ENCODE assay signal across 12 mouse cellular contexts in the genomic region with DNA sequence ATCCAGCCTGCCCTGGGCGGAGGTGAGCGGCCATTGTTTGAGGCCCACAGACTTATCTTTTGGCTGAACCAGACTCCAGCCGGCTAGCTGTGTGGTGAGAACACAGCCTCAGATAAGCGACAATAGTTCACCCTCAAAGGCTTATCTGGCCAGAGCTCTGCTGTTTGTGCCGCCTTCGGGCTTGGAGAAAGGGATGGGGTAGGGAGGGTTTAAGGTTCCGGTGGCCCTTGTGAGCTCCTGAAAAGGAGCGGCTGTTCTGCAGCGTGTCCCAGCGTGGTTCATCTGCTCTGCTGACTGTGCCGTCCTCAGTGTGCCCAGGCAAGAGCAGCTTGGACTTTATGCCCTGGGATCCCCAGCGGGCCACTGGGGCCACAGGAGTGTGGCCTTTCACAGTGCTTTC. TPM values are rescaled to one million over a fixed set of nuclear protein-coding genes. Genes with fewer than 3 reads are reported as not detected.
DNase-seq lines count a peak whose midpoint lies in the region; ATAC-seq and TF ChIP-seq lines count a peak whose summit lies in the region.
"Had no signal": no experiment of that assay in that cellular context is flagged by ENCODE, and none has a peak within 500 bp of the region (broad histone marks: within the 10 kb centered on the region; RNA-seq: fewer than 3 reads in every experiment).

No protein-coding gene starts in this region.

- no peak for ATAC-seq in kidney, embryonic 14.5 days (ENCODE audit: low FRiP score, low TSS enrichment)
- ATAC-seq in heart, postnatal 0 days (ENCODE audit: insufficient read depth, low read depth): peak; percentile 61
- ATAC-seq in liver, postnatal 0 days: peak; percentile 73
- ATAC-seq: forebrain, embryonic 15.5 days; midbrain, embryonic 13.5 days had no signal

- H3K4me1 ChIP-seq in kidney, embryonic 14.5 days (ENCODE audit: control insufficient read depth, insufficient read depth, low read length): peaks cover 7% of the 10 kb centered on the region
- H3K4me1 ChIP-seq in heart, postnatal 0 days (ENCODE audit: control insufficient read depth, insufficient read depth): peaks cover 54% of the 10 kb centered on the region
- peaks cover 77% of the 10 kb centered on the region for H3K4me1 ChIP-seq in liver, postnatal 0 days (ENCODE audit: insufficient read depth)

- H3K36me3 ChIP-seq in kidney, embryonic 14.5 days (ENCODE audit: control insufficient read depth, insufficient read depth, low read length): peaks cover 69% of the 10 kb centered on the region
- H3K36me3 ChIP-seq in heart, postnatal 0 days (replicated peaks; ENCODE audit: control insufficient read depth, insufficient read depth, low read length): peaks cover 44% of the 10 kb centered on the region
- H3K36me3 ChIP-seq in liver, postnatal 0 days (replicated peaks; ENCODE audit: insufficient read depth, low read length): peaks cover 46% of the 10 kb centered on the region

- H3K27ac ChIP-seq in kidney, embryonic 14.5 days (ENCODE audit: low read depth, low read length): no peak overlapping the region
- H3K27ac ChIP-seq in heart, postnatal 0 days (ENCODE audit: low read depth): peak overlapping the region; percentile 82
- H3K27ac ChIP-seq in liver, postnatal 0 days (ENCODE audit: low read depth): peak overlapping the region; percentile 87
- H3K27ac ChIP-seq: forebrain, embryonic 15.5 days; midbrain, embryonic 13.5 days had no signal

- TF ChIP-seq EP300 in heart, postnatal 0 days (IDR thresholded peaks at IDR 0.05; ENCODE audit: low read depth): no peak
- TF ChIP-seq EP300 in liver, postnatal 0 days (IDR thresholded peaks at IDR 0.05; ENCODE audit: low read depth): peak; percentile 85

- no peaks in the 10 kb centered on the region for H3K9me3 ChIP-seq in kidney, embryonic 14.5 days (ENCODE audit: control insufficient read depth, low read length)
- no peaks in the 10 kb centered on the region for H3K9me3 ChIP-seq in heart, postnatal 0 days (replicated peaks; ENCODE audit: control insufficient read depth, low read length)
- H3K9me3 ChIP-seq in liver, postnatal 0 days (ENCODE audit: low read length): no peaks in the 10 kb centered on the region
- H3K9me3 ChIP-seq: forebrain, embryonic 15.5 days; midbrain, embryonic 13.5 days had no signal

- H3K4me3 ChIP-seq in kidney, embryonic 14.5 days (ENCODE audit: low read length): no peak overlapping the region
- no peak overlapping the region for H3K4me3 ChIP-seq in heart, postnatal 0 days (ENCODE audit: low read depth, low read length)
- no peak overlapping the region for H3K4me3 ChIP-seq in liver, postnatal 0 days (ENCODE audit: low read depth, low read length)
- H3K4me3 ChIP-seq: forebrain, embryonic 15.5 days; midbrain, embryonic 13.5 days had no signal

- WGBS in kidney, embryonic 14.5 days: 95% methylated on average over 12 of the region's 12 CpGs
- 27% methylated on average over 12 of the region's 12 CpGs for WGBS in heart, postnatal 0 days
- 35% methylated on average over 12 of the region's 12 CpGs for WGBS in liver, postnatal 0 days (ENCODE audit: insufficient replicate concordance)

- intact Hi-C loops in left cerebral cortex, postnatal 25 days (cut with DNase I): no loop called here

- TF ChIP-seq CTCF in heart, postnatal 0 days (IDR thresholded peaks at IDR 0.05; ENCODE audit: low read depth): no peak
- no peak for TF ChIP-seq CTCF in liver, postnatal 0 days (IDR thresholded peaks at IDR 0.05; ENCODE audit: low read depth)

- DNase-seq in kidney, postnatal 36 days: peak; percentile 71 to 73
- DNase-seq in c-Kit-positive CD71-positive TER-119-negative erythroid progenitor cells, embryonic 14.5 days (ENCODE audit: low read depth): peak; percentile 77
- DNase-seq in heart, postnatal 0 days (ENCODE audit: low spot score): peak; percentile 70
- no peak for DNase-seq in liver, postnatal 0 days
- DNase-seq in frontal cortex, postnatal 25 days (ENCODE audit: low spot score in 2 of 2): no peak
- DNase-seq in embryo, embryonic 10.5 days (ENCODE audit: low spot score): no peak
- DNase-seq in left cerebral cortex, postnatal 25 days (ENCODE audit: low spot score in 2 of 2): no peak
- DNase-seq: adrenal gland, postnatal 10 days; spleen, adult 18-20 months had no signal

- H3K4me2 ChIP-seq in kidney, embryonic 14.5 days (replicated peaks; ENCODE audit: low read depth, low read length): no peak overlapping the region
- peak overlapping the region; percentile 24 for H3K4me2 ChIP-seq in heart, postnatal 0 days (ENCODE audit: low read depth, low read length)
- H3K4me2 ChIP-seq in liver, postnatal 0 days (ENCODE audit: low read depth, low read length): peak overlapping the region; percentile 61
- H3K4me2 ChIP-seq: forebrain, embryonic 15.5 days; midbrain, embryonic 13.5 days had no signal

- no peaks in the 10 kb centered on the region for H3K27me3 ChIP-seq in kidney, embryonic 14.5 days (ENCODE audit: control insufficient read depth, insufficient read depth, low read length)
- no peaks in the 10 kb centered on the region for H3K27me3 ChIP-seq in heart, postnatal 0 days (ENCODE audit: control insufficient read depth, insufficient read depth, low read length)
- no peaks in the 10 kb centered on the region for H3K27me3 ChIP-seq in liver, postnatal 0 days (ENCODE audit: insufficient read depth, low read length)
- H3K27me3 ChIP-seq: forebrain, embryonic 15.5 days; midbrain, embryonic 13.5 days had no signal

- no peak overlapping the region for H3K9ac ChIP-seq in kidney, embryonic 14.5 days (ENCODE audit: low read depth, low read length)
- no peak overlapping the region for H3K9ac ChIP-seq in heart, postnatal 0 days (replicated peaks; ENCODE audit: low read depth, low read length)
- peak overlapping the region; percentile 57; the same call in 1 of the 2 replicates for H3K9ac ChIP-seq in liver, postnatal 0 days (replicated peaks)
- H3K9ac ChIP-seq: forebrain, embryonic 15.5 days; midbrain, embryonic 13.5 days had no signal

RNA-seq across cellular contexts. Expression of gene Ehd1, which starts 8.0 kb away (rescaled TPM):
- 38.3 and 46.0 TPM in 2 replicates for polyA plus RNA-seq in kidney, embryonic 14.5 days (2014; fragmentation: Nextera tagmentation; extraction: Ambion mirVana)
- total RNA-seq in heart, postnatal 0 days (2014; rRNA removed; ENCODE audit: low replicate concordance): 127 and 200 TPM in 2 replicates
- 56.4 and 60.3 TPM in 2 replicates for polyA plus RNA-seq in heart, postnatal 0 days (2015; fragmentation: Nextera tagmentation; extraction: Ambion mirVana)
- polyA plus RNA-seq in liver, postnatal 0 days (2015; fragmentation: Nextera tagmentation; extraction: Ambion mirVana): 36.4 and 36.9 TPM in 2 replicates
- total RNA-seq in left cerebral cortex, postnatal 25 days (2021): 10 to 100 TPM; 35.9 to 40.3 TPM

RNA-seq across cellular contexts. Expression of gene Cdc42bpg, which starts 21.8 kb away (rescaled TPM):
- 0.89 and 2.0 TPM in 2 replicates for polyA plus RNA-seq in kidney, embryonic 14.5 days (2014; fragmentation: Nextera tagmentation; extraction: Ambion mirVana)
- total RNA-seq in heart, postnatal 0 days (2014; rRNA removed; ENCODE audit: low replicate concordance): 4.8 and 9.5 TPM in 2 replicates
- polyA plus RNA-seq in heart, postnatal 0 days (2015; fragmentation: Nextera tagmentation; extraction: Ambion mirVana): 0.49 and 0.51 TPM in 2 replicates
- polyA plus RNA-seq in liver, postnatal 0 days (2015; fragmentation: Nextera tagmentation; extraction: Ambion mirVana): 0.27 and 0.35 TPM in 2 replicates
- total RNA-seq in left cerebral cortex, postnatal 25 days (2021): 1 to 10 TPM; 2.7 to 2.9 TPM

RNA-seq across cellular contexts. Expression of gene Atg2a, which starts 43.0 kb away (rescaled TPM):
- polyA plus RNA-seq in kidney, embryonic 14.5 days (2014; fragmentation: Nextera tagmentation; extraction: Ambion mirVana): 7.2 and 12.4 TPM in 2 replicates
- total RNA-seq in heart, postnatal 0 days (2014; rRNA removed; ENCODE audit: low replicate concordance): 18.9 and 24.5 TPM in 2 replicates
- polyA plus RNA-seq in heart, postnatal 0 days (2015; fragmentation: Nextera tagmentation; extraction: Ambion mirVana): 4.7 and 5.6 TPM in 2 replicates
- 3.4 and 3.8 TPM in 2 replicates for polyA plus RNA-seq in liver, postnatal 0 days (2015; fragmentation: Nextera tagmentation; extraction: Ambion mirVana)
- 10 to 100 TPM; 33.1 to 35.6 TPM for total RNA-seq in left cerebral cortex, postnatal 25 days (2021)

RNA-seq across cellular contexts. Expression of gene Ppp2r5b, which starts 48.8 kb away (rescaled TPM):
- polyA plus RNA-seq in kidney, embryonic 14.5 days (2014; fragmentation: Nextera tagmentation; extraction: Ambion mirVana): 16.4 and 19.7 TPM in 2 replicates
- 20.6 and 40.3 TPM in 2 replicates for total RNA-seq in heart, postnatal 0 days (2014; rRNA removed; ENCODE audit: low replicate concordance)
- polyA plus RNA-seq in heart, postnatal 0 days (2015; fragmentation: Nextera tagmentation; extraction: Ambion mirVana): 18.3 and 18.6 TPM in 2 replicates
- 3.2 and 3.8 TPM in 2 replicates for polyA plus RNA-seq in liver, postnatal 0 days (2015; fragmentation: Nextera tagmentation; extraction: Ambion mirVana)
- 100 to 1,000 TPM; 153 to 165 TPM for total RNA-seq in left cerebral cortex, postnatal 25 days (2021)

RNA-seq across cellular contexts. Expression of gene Men1, which starts 50.3 kb away (rescaled TPM):
- 46.1 and 49.1 TPM in 2 replicates for polyA plus RNA-seq in kidney, embryonic 14.5 days (2014; fragmentation: Nextera tagmentation; extraction: Ambion mirVana)
- 20.6 and 46.5 TPM in 2 replicates for total RNA-seq in heart, postnatal 0 days (2014; rRNA removed; ENCODE audit: low replicate concordance)
- 20.1 and 20.3 TPM in 2 replicates for polyA plus RNA-seq in heart, postnatal 0 days (2015; fragmentation: Nextera tagmentation; extraction: Ambion mirVana)
- polyA plus RNA-seq in liver, postnatal 0 days (2015; fragmentation: Nextera tagmentation; extraction: Ambion mirVana): 10.0 and 11.1 TPM in 2 replicates
- 10 to 100 TPM; 69.7 to 70.0 TPM for total RNA-seq in left cerebral cortex, postnatal 25 days (2021)

Comparison
In these comparisons a context has a peak if more than half of its experiments do, and no peak if none do; other contexts are left out.
1. DNase-seq: peak in kidney, postnatal 36 days (2 of 2), c-Kit-positive CD71-positive TER-119-negative erythroid progenitor cells, embryonic 14.5 days (single experiment) and heart, postnatal 0 days (single experiment); none in liver, postnatal 0 days (single experiment), frontal cortex, postnatal 25 days (0 of 2), embryo, embryonic 10.5 days (single experiment) and left cerebral cortex, postnatal 25 days (0 of 2).